In genomic region chr9:57638651-57639459, GRCm38 (mm10) we compare ENCODE assay signal across 9 mouse cellular contexts. TPM values are rescaled to one million over a fixed set of nuclear protein-coding genes. Genes with fewer than 3 reads are reported as not detected.
DNase-seq lines count a peak whose midpoint lies in the region; ATAC-seq and TF ChIP-seq lines count a peak whose summit lies in the region.
"Had no signal": no experiment of that assay in that cellular context is flagged by ENCODE, and none has a peak within 500 bp of the region (broad histone marks: within the 10 kb centered on the region; RNA-seq: fewer than 3 reads in every experiment).

No protein-coding gene starts in this region.

- H3K4me2 ChIP-seq in heart, embryonic 11.5 days, result peak overlapping the region; percentile 9
- peak overlapping the region; percentile 40 for H3K4me2 ChIP-seq in kidney, embryonic 16.5 days (replicated peaks; ENCODE audit: low read depth, low read length)

- H3K36me3 ChIP-seq in heart, embryonic 11.5 days (ENCODE audit: control insufficient read depth, insufficient read depth, low read length), result peaks cover 3% of the 10 kb centered on the region; the same call in 1 of the 2 replicates
- H3K36me3 ChIP-seq in kidney, embryonic 16.5 days (ENCODE audit: insufficient read depth, low read length), result 0 out of 2 replicates have a peak, but pooled peaks cover 8% of the 10 kb centered on the region

- H3K4me3 ChIP-seq in left cerebral cortex, adult 2 months, result no peak overlapping the region
- no peak overlapping the region for H3K4me3 ChIP-seq in heart, embryonic 11.5 days (ENCODE audit: low read depth, low read length)
- no peak overlapping the region for H3K4me3 ChIP-seq in kidney, embryonic 16.5 days (ENCODE audit: low read length)

- 0 out of 2 replicates have a peak, but pooled peaks have one; percentile 20 for ATAC-seq in heart, embryonic 11.5 days (replicated peaks; ENCODE audit: insufficient number of reproducible peaks, low FRiP score, low TSS enrichment)
- ATAC-seq in kidney, embryonic 16.5 days (ENCODE audit: low FRiP score, low TSS enrichment), result peak; percentile 42

- no peak for DNase-seq in left cerebral cortex, adult 2 months (ENCODE audit: extremely low spot score in 1 of 2, low spot score in 2 of 2)
- DNase-seq in left cerebral cortex, postnatal 36 days (ENCODE audit: low spot score in 2 of 2), result no peak
- DNase-seq in lung, postnatal 14 days, result peak; percentile 74
- DNase-seq in spleen, postnatal 4 days (ENCODE audit: low spot score in 2 of 2), result peak; percentile 83 to 88
- DNase-seq in cerebellum, postnatal 25 days, result no peak
- no peak for DNase-seq in right cerebral cortex, adult 18-20 months

- 40% methylated on average over 8 of the region's 8 CpGs for WGBS in heart, embryonic 11.5 days (ENCODE audit: insufficient replicate concordance)
- WGBS in kidney, embryonic 16.5 days, result 18% methylated on average over 8 of the region's 8 CpGs

- TF ChIP-seq CTCF in left cerebral cortex, adult 2 months (IDR thresholded peaks at IDR 0.05), result no peak

- intact Hi-C loops in left cerebral cortex, adult 2 months (cut with DNase I), result no loop called here
- intact Hi-C loops in left cerebral cortex, postnatal 36 days (cut with DNase I), result no loop called here

- peaks cover 74% of the 10 kb centered on the region for H3K4me1 ChIP-seq in heart, embryonic 11.5 days (ENCODE audit: control insufficient read depth, insufficient read depth, low read length)
- H3K4me1 ChIP-seq in kidney, embryonic 16.5 days (ENCODE audit: insufficient read depth, low read length), result peaks cover 72% of the 10 kb centered on the region

- H3K9ac ChIP-seq in heart, embryonic 11.5 days (ENCODE audit: low read depth, low read length), result peak overlapping the region; percentile 31
- H3K9ac ChIP-seq in kidney, embryonic 16.5 days (replicated peaks; ENCODE audit: low read length), result peak overlapping the region; percentile 49; the same call in 1 of the 2 replicates

- H3K9me3 ChIP-seq in heart, embryonic 11.5 days (replicated peaks; ENCODE audit: control insufficient read depth, low read length), result no peaks in the 10 kb centered on the region
- no peaks in the 10 kb centered on the region for H3K9me3 ChIP-seq in kidney, embryonic 16.5 days (ENCODE audit: low read length)

- H3K27ac ChIP-seq in left cerebral cortex, adult 2 months, result peak overlapping the region; percentile 53
- peak overlapping the region; percentile 85 for H3K27ac ChIP-seq in heart, embryonic 11.5 days (ENCODE audit: low read depth, low read length)
- H3K27ac ChIP-seq in kidney, embryonic 16.5 days (ENCODE audit: low read length), result peak overlapping the region; percentile 76

- no peaks in the 10 kb centered on the region for H3K27me3 ChIP-seq in heart, embryonic 11.5 days (ENCODE audit: control insufficient read depth, insufficient read depth, low read length)
- H3K27me3 ChIP-seq in kidney, embryonic 16.5 days (ENCODE audit: insufficient read depth, low read length), result no peaks in the 10 kb centered on the region

RNA-seq across cellular contexts. Expression of gene Csk, which starts 14.6 kb away (rescaled TPM):
- total RNA-seq in left cerebral cortex, adult 2 months (2021), result 10 to 100 TPM; 32.9 to 39.6 TPM
- 10 to 100 TPM; 36.7 to 38.6 TPM for total RNA-seq in left cerebral cortex, postnatal 36 days (2021)
- 15.9 and 18.6 TPM in 2 replicates for polyA plus RNA-seq in heart, embryonic 11.5 days (2014; fragmentation: Nextera tagmentation; extraction: Ambion mirVana)
- polyA plus RNA-seq in kidney, embryonic 16.5 days (2015; fragmentation: Nextera tagmentation; extraction: Ambion mirVana), result 27.2 and 31.6 TPM in 2 replicates

RNA-seq across cellular contexts. Expression of gene Lman1l, which starts 18.3 kb away (rescaled TPM):
- total RNA-seq in left cerebral cortex, adult 2 months (2021), result not detected
- total RNA-seq in left cerebral cortex, postnatal 36 days (2021), result not detected
- polyA plus RNA-seq in heart, embryonic 11.5 days (2014; fragmentation: Nextera tagmentation; extraction: Ambion mirVana), result not detected in 2 replicates
- polyA plus RNA-seq in kidney, embryonic 16.5 days (2015; fragmentation: Nextera tagmentation; extraction: Ambion mirVana), result not detected in 2 replicates

RNA-seq across cellular contexts. Expression of gene Cplx3, which starts 32.8 kb away (rescaled TPM):
- 1 to 10 TPM; 9.1 to 9.6 TPM for total RNA-seq in left cerebral cortex, adult 2 months (2021)
- total RNA-seq in left cerebral cortex, postnatal 36 days (2021), result 10 to 100 TPM; 16.3 to 27.4 TPM
- not detected in 2 replicates for polyA plus RNA-seq in heart, embryonic 11.5 days (2014; fragmentation: Nextera tagmentation; extraction: Ambion mirVana)
- not detected in 2 replicates for polyA plus RNA-seq in kidney, embryonic 16.5 days (2015; fragmentation: Nextera tagmentation; extraction: Ambion mirVana)
- total RNA-seq: ES-E14 had no signal

RNA-seq across cellular contexts. Expression of gene Cyp1a2, which starts 44.6 kb away (rescaled TPM):
- total RNA-seq in left cerebral cortex, adult 2 months (2021), result not detected
- total RNA-seq in left cerebral cortex, postnatal 36 days (2021), result not detected
- not detected in 2 replicates for polyA plus RNA-seq in heart, embryonic 11.5 days (2014; fragmentation: Nextera tagmentation; extraction: Ambion mirVana)
- polyA plus RNA-seq in kidney, embryonic 16.5 days (2015; fragmentation: Nextera tagmentation; extraction: Ambion mirVana), result not detected in 2 replicates

RNA-seq across cellular contexts. Expression of gene Cyp1a1, which starts 48.9 kb away (rescaled TPM):
- under 1 TPM; 0.16 TPM for total RNA-seq in left cerebral cortex, adult 2 months (2021)
- under 1 TPM in 1 of 2 experiments, not detected in 1; 0.22 TPM for total RNA-seq in left cerebral cortex, postnatal 36 days (2021)
- not detected in 2 replicates for polyA plus RNA-seq in heart, embryonic 11.5 days (2014; fragmentation: Nextera tagmentation; extraction: Ambion mirVana)
- 0.23 and 0.25 TPM in 2 replicates for polyA plus RNA-seq in kidney, embryonic 16.5 days (2015; fragmentation: Nextera tagmentation; extraction: Ambion mirVana)

Comparison
In these comparisons a context has a peak if more than half of its experiments do, and no peak if none do; other contexts are left out.
1. DNase-seq: peak in lung, postnatal 14 days (single experiment) and spleen, postnatal 4 days (2 of 2); none in left cerebral cortex, adult 2 months (0 of 2), left cerebral cortex, postnatal 36 days (0 of 2), cerebellum, postnatal 25 days (0 of 2) and right cerebral cortex, adult 18-20 months (single experiment).
2. Peak in every context shown above with its lines, with median percentiles within 50 percentile points of each other: H3K27ac ChIP-seq.